Mouse (Mus musculus) thymus, adult 2 months (tissue): Measurements from ENCODE around the gene Zfp990.
"Not testable (repeated sequence)": the region's sequence is repeated elsewhere in the genome, so short reads cannot be mapped to it uniquely, and the experiment has no call there.

ENCODE experiments used
- CTCF ChIP-seq: fragments of 200-500 bp; IDR thresholded peaks from 2 replicates; pipeline ENCODE4 v1.5.1; 2012; ENCODE audit warnings: mild to moderate bottlenecking, control low read depth, low read length, moderate library complexity, borderline replicate concordance; ENCODE audit not compliant: control insufficient read depth, poor library complexity, insufficient read depth; ENCODE audit errors: extremely low read depth
- POLR2A ChIP-seq: fragments of 200-500 bp; IDR thresholded peaks from 2 replicates; pipeline ENCODE4 v1.6.1; 2012; ENCODE audit warnings: mild to moderate bottlenecking, low read length, control low read depth, moderate library complexity; ENCODE audit not compliant: control insufficient read depth, poor library complexity, insufficient read depth; ENCODE audit errors: extremely low read depth

- TF ChIP-seq POLR2A, CTCF: not testable (repeated sequence)
Measured at GRCm38 (mm10) chr4:145586046-145586445, 75.5 kb downstream of the Zfp990 start.
